Mouse (Mus musculus) erythroblast, embryonic 14.5 days (primary cell): ENCODE data around the gene H2-D1.

Source experiments
- GATA1 ChIP-seq: IDR thresholded peaks from 2 replicates; pipeline ENCODE4 v1.6.1; 2012; ENCODE audit warnings: low read length, inconsistent platforms, mixed read lengths
- TAL1 ChIP-seq: IDR thresholded peaks from 3 replicates; pipeline ENCODE4 v1.6.1; 2012; ENCODE audit warnings: low read length, inconsistent platforms, mixed read lengths

GRCm38 (mm10) chr17:35255704-35256103 is 6.8 kb upstream of the H2-D1 start:
- TF ChIP-seq GATA1 (no peak), TAL1 (no peak)
